Mouse (Mus musculus): ENCODE results near the gene Rmdn3. TPM values are rescaled to one million over a fixed set of nuclear protein-coding genes. Genes with fewer than 3 reads are reported as not detected.

The Rmdn3 gene
- 43.8 and 47.5 TPM in 2 replicates for polyA plus RNA-seq (2016; fragmentation: Nextera tagmentation; extraction: Ambion mirVana)

DNA sequence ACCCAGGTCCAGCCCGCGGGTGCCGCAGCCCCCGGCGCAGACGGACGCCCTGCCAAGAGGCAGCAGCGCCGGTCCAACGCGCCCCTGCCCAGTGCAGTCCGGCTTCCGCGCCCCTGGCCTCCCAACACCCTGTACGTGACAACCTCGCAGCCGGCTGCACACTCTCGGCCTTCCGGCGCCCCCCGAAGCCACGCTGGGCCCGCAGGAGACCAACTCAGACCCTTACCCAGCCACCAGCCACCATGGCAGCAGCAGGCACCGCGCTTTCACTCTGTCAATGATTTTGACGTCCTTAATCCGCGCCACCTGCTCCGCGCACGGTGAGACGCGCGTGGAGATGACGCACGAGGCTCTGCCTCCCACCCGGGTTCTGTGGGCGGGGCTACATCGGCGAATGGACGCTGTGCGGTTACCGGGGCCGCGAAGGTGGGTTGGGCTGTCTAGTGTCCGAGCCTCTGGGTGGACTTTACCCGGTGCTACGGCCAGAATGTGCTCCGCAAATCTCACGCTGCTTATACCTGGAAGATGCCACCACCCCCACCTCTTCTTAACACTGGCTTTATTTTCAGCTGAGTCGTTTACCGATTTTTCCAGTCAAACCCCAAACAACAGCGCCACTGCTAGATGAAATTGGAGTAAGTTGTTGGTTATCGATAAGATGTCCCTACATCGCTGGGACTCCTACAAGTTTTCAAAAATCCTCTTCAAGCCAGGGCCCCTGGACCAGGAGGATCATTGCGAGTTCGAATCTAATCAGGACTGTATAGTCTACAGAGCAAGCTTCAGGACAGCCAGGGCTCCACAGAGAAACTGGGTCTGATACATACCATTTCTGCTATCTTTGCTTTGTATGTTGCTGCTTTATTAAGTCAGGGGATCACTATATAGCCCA lies at the start of gene Rmdn3:
Rmdn3 (minus strand) TSS at position 354 of the 892 bp plus-strand sequence.
- ATAC-seq (ENCODE audit: low FRiP score, low read depth) = peak; percentile 91
- Histone ChIP-seq H3K27ac (replicated peaks) (peak within 1 kb of the TSS; percentile 57), H3K36me3 (peaks cover 24% of the 10 kb centered on the region), H3K9me3 (no peaks in the 10 kb centered on the region), H3K4me3 (peak within 1 kb of the TSS; percentile 88), H3K9ac (replicated peaks) (peak within 1 kb of the TSS; percentile 86), H3K4me1 (peaks cover 19% of the 10 kb centered on the region), H3K4me2 (replicated peaks) (peak within 1 kb of the TSS; percentile 97), H3K27me3 (no peaks in the 10 kb centered on the region)
- 1% methylated on average over 57 of the region's 57 CpGs for WGBS

GRCm38 (mm10) chr2:119203871-119204460 lies 47.1 kb upstream of the Rmdn3 start:
- H3K27ac ChIP-seq (replicated peaks) = no peak overlapping the region
- 76% methylated on average over 4 of the region's 4 CpGs for WGBS
- no peaks in the 10 kb centered on the region for H3K27me3 ChIP-seq
- peaks cover 21% of the 10 kb centered on the region for H3K4me1 ChIP-seq
- no peak for ATAC-seq (ENCODE audit: low FRiP score, low read depth)
- H3K9ac ChIP-seq (replicated peaks) = no peak overlapping the region
- H3K36me3 ChIP-seq = no peaks in the 10 kb centered on the region
- H3K4me3 ChIP-seq = no peak overlapping the region
- no peaks in the 10 kb centered on the region for H3K9me3 ChIP-seq
- H3K4me2 ChIP-seq (replicated peaks) = no peak overlapping the region

- Histone ChIP-seq H3K27me3 (no peaks in the 10 kb centered on the region), H3K9me3 (no peaks in the 10 kb centered on the region), H3K4me2 (replicated peaks) (no peak overlapping the region), H3K27ac (replicated peaks) (no peak overlapping the region), H3K4me1 (peaks cover 21% of the 10 kb centered on the region), H3K4me3 (no peak overlapping the region), H3K9ac (replicated peaks) (no peak overlapping the region), H3K36me3 (no peaks in the 10 kb centered on the region)
- 75% methylated on average over 5 of the region's 5 CpGs for WGBS
- ATAC-seq (ENCODE audit: low FRiP score, low read depth) = no peak
These were observed 46.1 kb upstream of the Rmdn3 start for GRCm38 (mm10) chr2:119202914-119203453.

- Histone ChIP-seq H3K4me3 (no peak overlapping the region), H3K27ac (replicated peaks) (no peak overlapping the region), H3K36me3 (no peaks in the 10 kb centered on the region), H3K9ac (replicated peaks) (no peak overlapping the region), H3K9me3 (no peaks in the 10 kb centered on the region), H3K27me3 (no peaks in the 10 kb centered on the region), H3K4me2 (replicated peaks) (no peak overlapping the region), H3K4me1 (peaks cover 15% of the 10 kb centered on the region)
- WGBS = 40% methylated on average over 3 of the region's 3 CpGs
- no peak for ATAC-seq (ENCODE audit: low FRiP score, low read depth)
These were observed 42.1 kb upstream of the Rmdn3 start for GRCm38 (mm10) chr2:119198934-119199333.

- 6% methylated on average over 1 of the region's 1 CpGs for WGBS
- no peak overlapping the region for H3K4me3 ChIP-seq
- H3K27me3 ChIP-seq = no peaks in the 10 kb centered on the region
- no peak overlapping the region for H3K27ac ChIP-seq (replicated peaks)
- H3K4me1 ChIP-seq = peaks cover 10% of the 10 kb centered on the region
- no peak overlapping the region for H3K9ac ChIP-seq (replicated peaks)
- no peak for ATAC-seq (ENCODE audit: low FRiP score, low read depth)
- no peak overlapping the region for H3K4me2 ChIP-seq (replicated peaks)
- no peaks in the 10 kb centered on the region for H3K36me3 ChIP-seq
- H3K9me3 ChIP-seq = no peaks in the 10 kb centered on the region
These were observed 41.2 kb upstream of the Rmdn3 start for GRCm38 (mm10) chr2:119198049-119198448.

- no peak for ATAC-seq (ENCODE audit: low FRiP score, low read depth)
These were observed 40.7 kb upstream of the Rmdn3 start for GRCm38 (mm10) chr2:119197493-119197892.

GRCm38 (mm10) chr2:119196316-119197108 lies 39.7 kb upstream of the Rmdn3 start:
- Histone ChIP-seq H3K4me2 (replicated peaks) (no peak overlapping the region), H3K27ac (replicated peaks) (no peak overlapping the region), H3K36me3 (no peaks in the 10 kb centered on the region), H3K4me1 (peaks cover 7% of the 10 kb centered on the region), H3K9ac (replicated peaks) (no peak overlapping the region), H3K9me3 (no peaks in the 10 kb centered on the region), H3K4me3 (no peak overlapping the region), H3K27me3 (no peaks in the 10 kb centered on the region)
- 38% methylated on average over 4 of the region's 4 CpGs for WGBS
- no peak for ATAC-seq (ENCODE audit: low FRiP score, low read depth)

More at GRCm38 (mm10) chr2:119197493-119197892, 40.7 kb upstream of the Rmdn3 start:
- H3K9ac ChIP-seq (replicated peaks) = no peak overlapping the region
- H3K27ac ChIP-seq (replicated peaks) = no peak overlapping the region
- H3K9me3 ChIP-seq = no peaks in the 10 kb centered on the region
- peaks cover 7% of the 10 kb centered on the region for H3K4me1 ChIP-seq
- WGBS = 80% methylated on average over 1 of the region's 1 CpGs
- no peaks in the 10 kb centered on the region for H3K36me3 ChIP-seq
- H3K4me2 ChIP-seq (replicated peaks) = no peak overlapping the region
- H3K27me3 ChIP-seq = no peaks in the 10 kb centered on the region
- no peak overlapping the region for H3K4me3 ChIP-seq

DNA sequence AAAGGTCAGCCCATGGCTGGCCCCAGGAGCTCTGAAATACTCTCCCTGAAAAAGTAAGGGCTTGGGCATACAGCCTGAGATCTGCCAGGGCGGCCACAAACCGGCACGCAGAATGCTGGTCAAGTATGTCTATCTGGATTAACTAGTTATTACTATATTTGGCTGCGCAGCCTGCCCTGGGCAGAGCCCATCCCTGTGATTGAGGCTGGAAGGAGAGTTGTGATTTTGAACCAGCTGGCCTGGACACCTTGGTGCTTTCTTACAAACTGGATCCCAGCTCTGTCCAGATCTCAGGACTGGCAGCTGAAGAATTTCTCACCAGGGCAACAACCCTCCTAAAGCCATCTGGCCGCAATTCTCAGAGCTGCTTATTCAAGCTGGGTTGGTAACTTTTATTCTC lies 37.3 kb upstream of the Rmdn3 start:
- no peak overlapping the region for H3K9ac ChIP-seq (replicated peaks)
- H3K27ac ChIP-seq (replicated peaks) = no peak overlapping the region
- no peaks in the 10 kb centered on the region for H3K27me3 ChIP-seq
- ATAC-seq (ENCODE audit: low FRiP score, low read depth) = no peak
- H3K36me3 ChIP-seq = no peaks in the 10 kb centered on the region
- WGBS = 92% methylated on average over 5 of the region's 5 CpGs
- no peaks in the 10 kb centered on the region for H3K9me3 ChIP-seq
- peaks cover 8% of the 10 kb centered on the region for H3K4me1 ChIP-seq
- H3K4me2 ChIP-seq (replicated peaks) = no peak overlapping the region
- H3K4me3 ChIP-seq = no peak overlapping the region

DNA sequence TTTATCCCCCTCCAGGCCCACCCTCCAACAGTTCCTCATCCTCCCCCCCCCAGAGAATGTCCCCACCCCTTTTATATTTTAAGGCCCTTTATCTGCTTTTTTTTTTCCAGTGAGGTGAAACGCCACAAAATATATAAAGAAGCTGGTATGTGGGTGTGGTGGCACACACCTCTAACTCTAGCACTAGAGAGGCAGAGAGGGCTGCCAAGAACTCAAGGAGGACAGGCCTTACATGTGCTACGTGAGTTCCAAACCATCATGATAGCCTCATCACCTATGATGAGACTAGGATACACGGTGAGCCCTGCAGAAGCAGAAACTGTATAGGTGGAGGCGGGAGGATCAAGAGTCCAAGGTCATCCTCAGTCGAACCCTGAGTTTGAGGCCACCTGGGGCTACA lies 34.1 kb upstream of the Rmdn3 start:
- H3K9ac ChIP-seq (replicated peaks) = no peak overlapping the region
- H3K27me3 ChIP-seq = no peaks in the 10 kb centered on the region
- ATAC-seq (ENCODE audit: low FRiP score, low read depth) = no peak
- H3K4me1 ChIP-seq = peaks cover 6% of the 10 kb centered on the region
- no peaks in the 10 kb centered on the region for H3K9me3 ChIP-seq
- 93% methylated on average over 5 of the region's 5 CpGs for WGBS
- no peaks in the 10 kb centered on the region for H3K36me3 ChIP-seq
- no peak overlapping the region for H3K4me3 ChIP-seq
- H3K27ac ChIP-seq (replicated peaks) = no peak overlapping the region
- no peak overlapping the region for H3K4me2 ChIP-seq (replicated peaks)

DNA sequence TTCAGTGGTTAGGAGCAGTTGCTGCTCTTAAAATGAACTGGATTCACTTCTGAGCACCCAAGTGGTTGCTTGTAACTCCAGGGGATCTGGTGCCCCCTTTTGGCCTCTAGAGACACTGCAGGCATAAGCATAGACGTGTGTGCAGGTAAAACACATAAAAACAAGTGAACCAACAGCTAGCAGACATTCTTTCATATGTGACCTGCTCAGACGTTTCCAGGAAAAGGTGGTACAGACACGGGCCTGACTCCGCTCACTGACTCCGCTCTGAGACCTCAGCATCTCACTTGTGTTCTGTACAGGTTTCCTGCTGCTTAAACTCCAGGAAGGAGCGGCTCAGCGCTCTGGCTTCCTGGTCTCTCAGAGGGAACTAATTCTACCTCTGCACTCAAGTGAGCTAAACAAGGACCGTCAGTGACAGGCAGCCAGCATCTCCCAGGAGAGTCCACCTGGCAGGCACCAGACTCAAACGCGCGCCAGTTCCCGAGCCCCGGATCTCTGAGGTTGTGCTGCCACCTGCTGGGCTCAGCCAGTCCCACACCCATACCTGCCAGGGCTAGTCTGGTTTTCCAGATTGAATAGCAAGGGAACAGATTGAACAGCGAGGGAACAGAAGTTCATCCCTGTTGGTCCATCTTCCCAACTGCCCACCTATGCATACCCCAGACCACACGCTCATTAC lies 32.3 kb upstream of the Rmdn3 start:
- Histone ChIP-seq H3K27me3 (no peaks in the 10 kb centered on the region), H3K9ac (replicated peaks) (0 out of 2 replicates have a peak overlapping the region, but pooled peaks have one; percentile 17), H3K27ac (replicated peaks) (no peak overlapping the region), H3K4me3 (peak overlapping the region; percentile 23), H3K36me3 (peaks cover 9% of the 10 kb centered on the region), H3K4me2 (replicated peaks) (peak overlapping the region; percentile 50), H3K9me3 (no peaks in the 10 kb centered on the region), H3K4me1 (peaks cover 6% of the 10 kb centered on the region)
- ATAC-seq (ENCODE audit: low FRiP score, low read depth) = peak; percentile 65
- 10% methylated on average over 15 of the region's 15 CpGs for WGBS

- Histone ChIP-seq H3K9ac (replicated peaks) (no peak overlapping the region), H3K9me3 (no peaks in the 10 kb centered on the region), H3K4me1 (no peaks in the 10 kb centered on the region), H3K4me2 (replicated peaks) (no peak overlapping the region), H3K27ac (replicated peaks) (no peak overlapping the region), H3K4me3 (no peak overlapping the region), H3K27me3 (no peaks in the 10 kb centered on the region), H3K36me3 (peaks cover 54% of the 10 kb centered on the region)
- WGBS = 76% methylated on average over 7 of the region's 7 CpGs
- ATAC-seq (ENCODE audit: low FRiP score, low read depth) = no peak
These were observed 26.1 kb upstream of the Rmdn3 start for GRCm38 (mm10) chr2:119182914-119183313.

All from midbrain, embryonic 12.5 days (tissue).